Mouse (Mus musculus) lung, embryonic 15.5 days (tissue): Measurements from ENCODE around the gene Cacng2. TPM values are rescaled to one million over a fixed set of nuclear protein-coding genes. Genes with fewer than 3 reads are reported as not detected.

Experiments
- ATAC-seq: fragments of 200-750 bp; cut with Nextera tagmentation; 2 replicates; pipeline ENCODE4 v1.8.0; 2017; ENCODE audit warnings: moderate number of reproducible peaks, borderline replicate concordance; ENCODE audit not compliant: low FRiP score, low TSS enrichment; ENCODE audit errors: extremely low read depth
- H3K27ac ChIP-seq: fragments of 300-500 bp; sonication (generic); 2 replicates; pipeline ENCODE4 v1.5.1; 2015; ENCODE audit warnings: moderate library complexity, mild to moderate bottlenecking, inconsistent platforms
- H3K27me3 ChIP-seq: fragments of 300-500 bp; sonication (generic); 2 replicates; pipeline ENCODE4 v1.6.1; 2015; ENCODE audit warnings: inconsistent platforms
- H3K36me3 ChIP-seq: fragments of 300-500 bp; sonication (generic); 2 replicates; pipeline ENCODE4 v1.6.1; 2015; ENCODE audit warnings: inconsistent platforms
- H3K4me1 ChIP-seq: fragments of 300-500 bp; sonication (generic); 2 replicates; pipeline ENCODE4 v1.6.1; 2015; ENCODE audit warnings: inconsistent platforms
- H3K4me2 ChIP-seq: fragments of 300-500 bp; sonication (generic); 2 replicates; pipeline ENCODE4 v1.6.1; 2015; ENCODE audit warnings: inconsistent platforms, mild to moderate bottlenecking, moderate library complexity
- H3K4me3 ChIP-seq: fragments of 300-500 bp; sonication (generic); 2 replicates; pipeline ENCODE4 v1.5.1; 2015; ENCODE audit warnings: mild to moderate bottlenecking, inconsistent platforms
- H3K9ac ChIP-seq: fragments of 300-500 bp; sonication (generic); 2 replicates; pipeline ENCODE4 v1.6.1; 2015; ENCODE audit warnings: inconsistent platforms
- H3K9me3 ChIP-seq: fragments of 300-500 bp; sonication (generic); 2 replicates; pipeline ENCODE4 v1.6.1; 2016; ENCODE audit warnings: inconsistent platforms
- WGBS: fragments of 180-500 bp; shearing (Covaris S2); methylation state at CpG from one replicate; pipeline ENCODE4 v1.1.7; 2015; 5-methylcytosine and 5-hydroxymethylcytosine counted together
- polyA plus RNA-seq: library from polyadenylated mRNA; unstranded; fragments of >200 nt; fragmentation: Nextera tagmentation; extraction: Ambion mirVana; gene quantifications from 2 replicates; pipeline ENCODE4 v1.2.1, GENCODE M21; 2015

Cacng2 gene
- polyA plus RNA-seq, 1 experiment from 2014 or later, result not detected

- no peaks in the 10 kb centered on the region for H3K9me3 ChIP-seq
- ATAC-seq, result no peak
- H3K27me3 ChIP-seq, result no peaks in the 10 kb centered on the region
- H3K27ac ChIP-seq, result no peak overlapping the region
- no peaks in the 10 kb centered on the region for H3K36me3 ChIP-seq
- no peak overlapping the region for H3K4me3 ChIP-seq
- H3K4me2 ChIP-seq, result no peak overlapping the region
- no peak overlapping the region for H3K9ac ChIP-seq
- WGBS, result 16% methylated on average over 3 of the region's 3 CpGs
- H3K4me1 ChIP-seq, result no peaks in the 10 kb centered on the region
These were observed 136.4 kb downstream of the Cacng2 start for GRCm38 (mm10) chr15:77983391-77983790.

DNA sequence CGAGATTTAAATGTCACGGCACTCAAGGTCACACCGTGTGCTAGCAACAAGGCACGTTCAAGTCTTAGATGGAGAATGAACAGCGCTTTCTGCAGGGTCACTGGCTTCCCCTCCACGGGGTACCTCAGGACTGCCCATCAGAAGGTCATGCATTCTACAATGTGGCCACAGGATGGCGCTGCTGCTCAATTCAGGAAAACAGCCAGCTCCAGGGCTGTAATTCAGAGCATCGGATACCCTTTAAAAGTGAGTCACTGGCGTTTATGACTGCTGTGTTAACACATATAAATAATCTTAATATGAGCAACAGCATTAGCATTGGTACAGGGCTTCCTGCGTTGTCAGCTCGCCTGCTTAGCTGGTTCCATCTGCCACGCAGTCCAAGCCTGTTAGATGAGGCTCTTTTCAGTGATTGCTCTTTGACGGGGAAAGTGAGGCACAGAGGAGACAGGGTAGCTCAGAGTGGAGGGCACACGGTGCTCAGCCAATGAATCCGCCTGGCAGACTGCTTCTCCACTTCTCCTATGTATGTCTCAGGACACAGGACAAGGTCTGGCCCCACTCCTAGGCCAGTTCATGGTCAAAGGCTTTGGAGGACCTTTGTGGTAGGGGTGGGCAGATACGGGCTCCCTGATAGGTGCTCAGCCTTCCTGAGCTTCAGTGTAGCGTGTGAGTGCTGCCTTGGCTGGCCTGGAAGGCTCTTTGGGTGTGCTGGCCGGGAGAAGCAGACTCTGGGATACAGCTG is 137.5 kb downstream of the Cacng2 start:
- Histone ChIP-seq H3K36me3 (no peaks in the 10 kb centered on the region), H3K4me2 (no peak overlapping the region), H3K27ac (no peak overlapping the region), H3K4me1 (no peaks in the 10 kb centered on the region), H3K4me3 (no peak overlapping the region), H3K9ac (no peak overlapping the region), H3K9me3 (no peaks in the 10 kb centered on the region), H3K27me3 (no peaks in the 10 kb centered on the region)
- no peak for ATAC-seq
- 29% methylated on average over 18 of the region's 18 CpGs for WGBS

DNA sequence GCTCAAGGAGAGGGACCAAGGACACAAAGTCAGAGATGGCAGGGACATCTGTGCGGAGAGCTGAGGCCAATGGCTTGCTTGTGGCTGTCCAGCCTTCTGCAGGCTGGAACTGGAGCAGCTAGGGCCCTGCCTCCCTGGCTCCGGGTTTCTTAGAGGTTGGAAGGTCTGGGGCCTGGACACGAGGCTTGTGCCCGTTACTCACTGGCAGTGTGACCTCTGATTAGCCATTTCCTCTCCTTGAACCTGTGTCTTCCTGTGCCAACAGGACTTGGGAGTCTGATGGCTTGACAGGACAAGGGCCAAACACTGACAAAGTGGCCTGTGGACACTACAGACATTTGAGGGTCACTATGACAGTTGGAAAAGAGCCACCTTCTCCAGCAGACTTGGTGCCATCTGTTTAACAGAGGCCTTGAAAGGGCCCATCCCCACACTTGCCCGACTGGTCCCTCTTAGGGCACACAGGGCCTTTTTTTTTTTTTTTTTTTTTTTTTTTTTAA is 138.6 kb downstream of the Cacng2 start:
- 58% methylated on average over 5 of the region's 5 CpGs for WGBS
- H3K27ac ChIP-seq, result no peak overlapping the region
- H3K4me3 ChIP-seq, result no peak overlapping the region
- H3K4me2 ChIP-seq, result no peak overlapping the region
- no peaks in the 10 kb centered on the region for H3K4me1 ChIP-seq
- ATAC-seq, result no peak
- H3K36me3 ChIP-seq, result no peaks in the 10 kb centered on the region
- no peaks in the 10 kb centered on the region for H3K27me3 ChIP-seq
- no peak overlapping the region for H3K9ac ChIP-seq
- H3K9me3 ChIP-seq, result no peaks in the 10 kb centered on the region

GRCm38 (mm10) chr15:77979427-77979865 is 140.4 kb downstream of the Cacng2 start:
- Histone ChIP-seq H3K4me3 (no peak overlapping the region), H3K4me1 (no peaks in the 10 kb centered on the region), H3K9ac (no peak overlapping the region), H3K27me3 (no peaks in the 10 kb centered on the region), H3K9me3 (no peaks in the 10 kb centered on the region), H3K36me3 (no peaks in the 10 kb centered on the region), H3K27ac (no peak overlapping the region), H3K4me2 (no peak overlapping the region)
- ATAC-seq, result no peak
- 85% methylated on average over 10 of the region's 10 CpGs for WGBS

- no peak for ATAC-seq
- H3K4me3 ChIP-seq, result no peak overlapping the region
- H3K9ac ChIP-seq, result no peak overlapping the region
- H3K27me3 ChIP-seq, result no peaks in the 10 kb centered on the region
- H3K9me3 ChIP-seq, result no peaks in the 10 kb centered on the region
- H3K4me2 ChIP-seq, result no peak overlapping the region
- no peaks in the 10 kb centered on the region for H3K4me1 ChIP-seq
- WGBS, result 59% methylated on average over 3 of the region's 3 CpGs
- no peaks in the 10 kb centered on the region for H3K36me3 ChIP-seq
- H3K27ac ChIP-seq, result no peak overlapping the region
These were observed 142.2 kb downstream of the Cacng2 start for GRCm38 (mm10) chr15:77977663-77978062.

DNA sequence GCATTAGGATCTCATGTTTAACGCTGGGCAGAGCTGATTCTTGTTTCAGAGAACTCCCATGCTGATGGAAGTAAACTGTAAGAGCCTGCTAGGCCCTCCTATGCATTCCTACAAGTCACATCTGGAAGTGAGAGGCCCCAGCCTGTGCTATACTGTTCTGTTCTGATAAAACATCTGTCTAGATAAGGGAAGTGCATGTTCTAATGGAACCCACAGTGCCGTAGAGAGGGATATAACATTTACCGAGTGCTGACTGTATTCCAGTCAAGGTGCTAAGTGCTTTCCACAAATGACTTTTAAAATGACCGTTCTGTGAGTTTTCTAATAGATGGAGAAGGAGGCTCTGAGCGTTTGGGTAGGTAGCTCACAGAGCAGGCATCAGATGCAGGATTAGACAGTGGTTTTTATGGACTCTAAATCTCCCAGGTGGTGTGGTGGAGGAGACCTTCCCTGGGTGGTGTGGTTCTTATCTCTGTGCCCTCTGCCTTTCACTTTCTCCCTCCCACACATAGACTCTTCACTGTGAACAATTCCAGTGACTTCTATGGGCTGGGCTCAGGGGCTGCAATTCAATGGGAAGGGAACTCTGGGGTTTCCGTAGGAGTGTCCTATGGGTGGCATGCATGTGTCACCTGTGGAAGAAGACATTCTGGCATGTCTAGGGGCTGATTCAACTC is 145.5 kb downstream of the Cacng2 start:
- Histone ChIP-seq H3K4me3 (no peak overlapping the region), H3K9me3 (no peaks in the 10 kb centered on the region), H3K27ac (no peak overlapping the region), H3K4me2 (no peak overlapping the region), H3K4me1 (peaks cover 10% of the 10 kb centered on the region), H3K9ac (no peak overlapping the region), H3K27me3 (no peaks in the 10 kb centered on the region), H3K36me3 (no peaks in the 10 kb centered on the region)
- WGBS, result 54% methylated on average over 6 of the region's 6 CpGs
- ATAC-seq, result no peak

DNA sequence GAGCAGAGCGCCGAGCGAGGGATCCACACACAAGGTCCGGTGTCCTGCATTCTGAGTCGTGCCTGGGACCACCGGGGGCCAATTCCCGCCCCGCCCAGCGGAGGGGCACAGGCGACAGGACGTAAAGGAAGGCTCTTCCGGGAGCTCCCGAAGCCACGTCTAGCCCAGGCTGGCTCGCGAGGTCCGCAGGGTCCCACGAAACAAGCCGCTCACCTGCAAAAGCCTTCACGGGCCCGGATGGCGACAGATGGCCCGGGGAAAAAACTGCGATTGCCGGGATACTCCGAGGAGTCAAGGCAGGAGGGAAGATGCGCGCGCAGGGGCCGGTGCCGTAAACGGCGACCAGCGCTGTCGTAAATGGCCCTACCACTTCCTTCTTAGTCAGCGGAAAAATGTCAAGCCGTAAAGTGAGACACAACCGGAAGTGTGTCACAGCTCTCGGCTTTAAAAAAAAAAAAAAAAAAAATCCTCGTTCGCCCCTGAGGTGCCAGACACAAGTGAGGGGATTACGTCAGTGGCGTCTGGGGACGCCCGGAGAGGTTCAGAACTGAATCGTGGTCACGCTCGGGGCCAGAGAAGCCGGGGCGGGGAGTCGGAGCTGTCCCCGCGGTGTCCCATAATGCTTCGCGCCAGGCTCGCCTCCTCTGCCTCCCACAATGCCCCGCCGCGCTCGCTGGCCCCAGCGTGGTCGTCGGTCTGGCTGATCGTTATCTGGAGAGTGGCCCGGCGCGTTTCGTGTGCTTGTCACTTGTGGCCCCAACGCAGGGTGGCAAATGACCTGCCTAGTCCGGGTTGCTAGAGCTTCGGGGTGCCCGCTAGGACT is 149.1 kb downstream of the Cacng2 start, which contains the start of gene Eif3d:
TSS of gene Eif3d (minus strand) at position 344 of the 823 bp plus-strand sequence.
- Histone ChIP-seq H3K27me3 (no peaks in the 10 kb centered on the region), H3K27ac (peak within 1 kb of the TSS; percentile 98), H3K9me3 (no peaks in the 10 kb centered on the region), H3K4me2 (peak within 1 kb of the TSS; percentile 79), H3K4me3 (peak within 1 kb of the TSS; percentile 87), H3K4me1 (peaks cover 15% of the 10 kb centered on the region), H3K36me3 (peaks cover 30% of the 10 kb centered on the region), H3K9ac (peak within 1 kb of the TSS; percentile 95)
- under 1% methylated on average over 72 of the region's 72 CpGs for WGBS
- peak; percentile 90 for ATAC-seq

DNA sequence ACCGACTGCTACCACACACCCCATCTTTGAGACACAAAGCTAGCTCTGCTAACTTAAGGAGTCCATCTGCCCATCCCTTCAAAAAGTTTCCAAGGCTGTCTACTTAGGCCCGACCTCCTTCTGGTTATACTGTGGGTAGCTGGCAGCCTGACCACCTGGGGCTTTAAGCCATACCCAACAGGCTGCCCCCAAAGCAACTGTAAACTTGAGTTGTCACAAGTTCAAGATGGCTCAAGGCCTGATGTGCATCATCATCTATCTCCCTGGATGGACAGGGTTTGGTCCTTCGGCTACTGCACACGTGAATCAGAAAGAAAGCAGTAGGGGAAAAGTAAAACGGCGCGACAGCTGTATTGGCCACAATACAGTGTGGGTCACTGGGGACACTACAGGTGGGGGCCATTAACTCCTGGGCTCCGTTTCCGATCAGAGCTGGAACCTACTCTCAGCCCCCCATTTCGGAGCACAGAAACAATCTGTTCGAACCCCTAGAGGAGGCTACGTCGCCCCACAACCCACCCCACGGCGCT is 149.8 kb downstream of the Cacng2 start:
- ATAC-seq, result no peak
- WGBS, result under 1% methylated on average over 15 of the region's 15 CpGs
- Histone ChIP-seq H3K4me2 (peak overlapping the region; percentile 79), H3K36me3 (peaks cover 37% of the 10 kb centered on the region), H3K9ac (peak overlapping the region; percentile 95), H3K9me3 (no peaks in the 10 kb centered on the region), H3K27ac (peak overlapping the region; percentile 98), H3K27me3 (no peaks in the 10 kb centered on the region), H3K4me3 (peak overlapping the region; percentile 87), H3K4me1 (peaks cover 15% of the 10 kb centered on the region)

DNA sequence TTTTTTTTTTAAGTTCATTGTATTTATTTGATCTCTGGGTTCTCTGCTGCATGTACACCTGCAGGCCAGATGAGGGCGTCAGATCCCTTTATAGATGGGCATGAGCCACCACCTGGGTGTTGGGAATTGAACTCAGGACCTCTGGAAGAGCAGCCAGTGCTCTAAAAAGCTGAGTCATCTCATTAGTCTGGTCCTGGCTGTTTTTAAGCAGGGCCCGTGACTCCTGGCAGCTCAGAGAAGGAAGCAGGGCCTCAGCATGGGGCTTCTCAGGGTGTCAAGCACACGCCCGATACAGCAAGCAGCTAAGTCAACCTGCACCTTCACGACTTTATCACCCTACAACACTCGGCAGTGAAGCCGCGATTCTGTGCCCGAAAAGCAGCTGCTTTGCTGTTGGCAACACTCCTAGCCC is 154.7 kb downstream of the Cacng2 start:
- peaks cover 10% of the 10 kb centered on the region for H3K4me1 ChIP-seq
- H3K9me3 ChIP-seq, result no peaks in the 10 kb centered on the region
- no peaks in the 10 kb centered on the region for H3K27me3 ChIP-seq
- WGBS, result 77% methylated on average over 9 of the region's 9 CpGs
- H3K4me2 ChIP-seq, result no peak overlapping the region
- H3K36me3 ChIP-seq, result peaks cover 85% of the 10 kb centered on the region
- no peak overlapping the region for H3K9ac ChIP-seq
- no peak overlapping the region for H3K4me3 ChIP-seq
- no peak overlapping the region for H3K27ac ChIP-seq
- ATAC-seq, result no peak

DNA sequence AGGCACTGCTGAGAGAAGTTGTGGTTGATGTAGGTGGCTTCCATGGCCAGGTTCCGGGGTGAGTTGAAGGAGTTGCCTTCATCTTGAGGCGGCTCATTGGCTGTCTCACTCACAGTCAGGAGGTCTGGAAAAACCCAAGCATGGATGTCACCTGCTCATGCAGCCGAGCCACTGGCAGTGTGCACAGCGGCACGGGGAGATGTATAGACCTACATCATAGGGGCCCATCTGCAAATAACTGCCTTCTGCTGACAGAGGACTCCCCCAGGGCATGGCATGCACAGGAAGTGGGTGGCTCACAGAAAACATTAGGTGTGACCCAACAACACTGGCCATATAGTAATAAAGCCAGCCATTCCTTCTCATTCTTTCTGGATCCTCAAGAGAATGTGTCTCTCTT is 157.4 kb downstream of the Cacng2 start:
- WGBS, result 92% methylated on average over 5 of the region's 5 CpGs
- Histone ChIP-seq H3K4me3 (no peak overlapping the region), H3K9me3 (no peaks in the 10 kb centered on the region), H3K4me1 (peaks cover 1% of the 10 kb centered on the region; the same call in 1 of the 2 replicates), H3K9ac (no peak overlapping the region), H3K27me3 (no peaks in the 10 kb centered on the region), H3K27ac (no peak overlapping the region), H3K4me2 (no peak overlapping the region), H3K36me3 (peaks cover 91% of the 10 kb centered on the region)
- no peak for ATAC-seq

GRCm38 (mm10) chr15:77960693-77961092 is 159.1 kb downstream of the Cacng2 start:
- Histone ChIP-seq H3K36me3 (peaks cover 73% of the 10 kb centered on the region), H3K27ac (no peak overlapping the region), H3K27me3 (peaks cover 10% of the 10 kb centered on the region), H3K9ac (no peak overlapping the region), H3K4me3 (no peak overlapping the region), H3K9me3 (no peaks in the 10 kb centered on the region), H3K4me2 (no peak overlapping the region), H3K4me1 (peaks cover 18% of the 10 kb centered on the region)
- ATAC-seq, result no peak
- 85% methylated on average over 6 of the region's 6 CpGs for WGBS
